Mouse (Mus musculus) hindbrain, postnatal 0 days (tissue): Measurements from ENCODE around the gene Nrde2. TPM values are rescaled to one million over a fixed set of nuclear protein-coding genes. Genes with fewer than 3 reads are reported as not detected.

Source experiments
- ATAC-seq: fragments of 200-750 bp; cut with Nextera tagmentation; 2 replicates; pipeline ENCODE4 v1.8.0; 2017; ENCODE audit warnings: mild to moderate bottlenecking, moderate TSS enrichment, moderate library complexity
- DNase-seq: peaks from one replicate; pipeline ENCODE4 v3.0.0-alpha.2; 2015; ENCODE audit warnings: low spot score
- H3K27ac ChIP-seq: fragments of 300-500 bp; sonication (generic); 2 replicates; pipeline ENCODE4 v1.5.1; 2014; ENCODE audit warnings: mild to moderate bottlenecking
- H3K27me3 ChIP-seq: fragments of 300-500 bp; sonication (generic); 2 replicates; pipeline ENCODE4 v1.6.1; 2014; ENCODE audit warnings: low read length, mixed read lengths; ENCODE audit not compliant: insufficient read depth
- H3K36me3 ChIP-seq: fragments of 300-500 bp; sonication (generic); 2 replicates; pipeline ENCODE4 v1.6.1; 2014; ENCODE audit warnings: low read length, mixed read lengths; ENCODE audit not compliant: insufficient read depth
- H3K4me1 ChIP-seq: fragments of 300-500 bp; sonication (generic); 2 replicates; pipeline ENCODE4 v1.6.1; 2014; ENCODE audit warnings: antibody characterized with exemption, low read length, mixed read lengths; ENCODE audit not compliant: insufficient read depth
- H3K4me2 ChIP-seq: fragments of 300-500 bp; sonication (generic); 2 replicates; pipeline ENCODE4 v1.6.1; 2014; ENCODE audit warnings: low read depth, mild to moderate bottlenecking, low read length, moderate library complexity, mixed read lengths
- H3K4me3 ChIP-seq: fragments of 300-500 bp; sonication (generic); 2 replicates; pipeline ENCODE4 v1.5.1; 2014; ENCODE audit warnings: low read length
- H3K9ac ChIP-seq: fragments of 300-500 bp; sonication (generic); replicated peaks from 2 replicates; pipeline ENCODE4 v1.6.1; 2014; ENCODE audit warnings: mild to moderate bottlenecking, low read length, moderate library complexity, mixed read lengths
- H3K9me3 ChIP-seq: fragments of 300-500 bp; sonication (generic); 2 replicates; pipeline ENCODE4 v1.6.1; 2016; ENCODE audit warnings: low read length, mixed read lengths
- CTCF ChIP-seq: IDR thresholded peaks from 2 replicates; pipeline ENCODE4 v1.5.1; 2016; ENCODE audit warnings: antibody characterized with exemption, control low read depth, low read depth
- WGBS: fragments of 180-500 bp; shearing (Covaris S2); extraction: QIAGEN DNeasy Blood & Tissue Kit; methylation state at CpG from one replicate; pipeline ENCODE4 v1.1.7; 2014; 5-methylcytosine and 5-hydroxymethylcytosine counted together
- polyA plus RNA-seq: library from polyadenylated mRNA; unstranded; fragments of >200 nt; fragmentation: Nextera tagmentation; extraction: Ambion mirVana; gene quantifications from 2 replicates; pipeline ENCODE4 v1.2.1, GENCODE M21; 2015
- total RNA-seq: library from RNA; depleted of rRNA; stranded (reverse); fragments of >200 nt; gene quantifications from 2 replicates; pipeline ENCODE4 v1.2.3, GENCODE M21; 2014

Gene Nrde2
- total and polyA plus RNA-seq, 2 experiments from 2014 or later = 13.6 to 20.5 TPM

- peaks cover 18% of the 10 kb centered on the region; the same call in 1 of the 2 replicates for H3K36me3 ChIP-seq
- peak within 1 kb of the TSS; percentile 90 for H3K27ac ChIP-seq
- H3K4me1 ChIP-seq = peaks cover 10% of the 10 kb centered on the region
- under 1% methylated on average over 58 of the region's 58 CpGs for WGBS
- no peaks in the 10 kb centered on the region for H3K9me3 ChIP-seq
- no peaks in the 10 kb centered on the region for H3K27me3 ChIP-seq
- ATAC-seq (peak; percentile 90), DNase-seq (peak; percentile 94)
- peak; percentile 22; the same call in 1 of the 2 replicates for TF ChIP-seq CTCF
- peak within 1 kb of the TSS; percentile 72 for H3K4me3 ChIP-seq
- peak within 1 kb of the TSS; percentile 78 for H3K4me2 ChIP-seq
- peak within 1 kb of the TSS; percentile 87 for H3K9ac ChIP-seq
Measured at GRCm38 (mm10) chr12:100109986-100110696, 49.3 kb downstream of the Nrde2 start, which contains the start of gene Psmc1. Gene Psmc1 (plus strand): TSS chr12:100110154.

GRCm38 (mm10) chr12:100107436-100107835, 52.0 kb downstream of the Nrde2 start:
- Histone ChIP-seq H3K4me3 (no peak overlapping the region), H3K27me3 (no peaks in the 10 kb centered on the region), H3K27ac (no peak overlapping the region), H3K4me1 (peaks cover 10% of the 10 kb centered on the region), H3K36me3 (no peaks in the 10 kb centered on the region), H3K9ac (no peak overlapping the region), H3K9me3 (no peaks in the 10 kb centered on the region), H3K4me2 (no peak overlapping the region)
- DNase-seq (no peak), ATAC-seq (no peak)
- TF ChIP-seq CTCF = no peak
- 57% methylated on average over 4 of the region's 4 CpGs for WGBS

DNA sequence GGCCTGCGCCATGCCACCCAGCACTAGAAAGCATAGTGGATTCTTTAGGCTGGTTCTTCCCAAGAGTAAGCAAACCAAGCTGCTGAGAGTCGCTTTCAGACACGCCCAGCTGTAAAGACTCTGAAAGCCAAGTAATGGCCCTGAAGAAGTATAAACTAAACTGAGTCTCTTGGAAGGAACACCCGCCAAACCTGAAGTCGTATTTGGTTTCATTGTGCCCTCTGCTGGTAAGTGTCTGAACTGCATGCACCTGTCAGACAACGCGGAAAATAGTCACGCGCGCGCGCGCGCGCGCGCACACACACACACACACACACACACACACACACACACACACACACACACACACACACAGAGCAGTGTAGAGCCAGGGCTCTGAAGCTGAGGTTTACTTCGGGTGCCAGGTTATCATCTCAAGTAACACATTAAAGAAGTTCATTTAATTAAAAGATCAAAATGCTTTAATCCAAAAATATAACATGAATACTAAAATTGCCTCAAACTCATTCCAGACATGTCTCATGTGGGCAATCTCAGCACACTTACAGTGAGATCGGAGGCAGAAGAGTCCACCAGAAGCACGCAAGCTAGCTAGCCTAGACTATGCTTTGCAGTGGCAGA, 53.1 kb downstream of the Nrde2 start:
- DNase-seq = peak; percentile 93

GRCm38 (mm10) chr12:100104530-100104929, 54.9 kb downstream of the Nrde2 start:
- Histone ChIP-seq H3K27ac (no peak overlapping the region), H3K9ac (no peak overlapping the region), H3K36me3 (no peaks in the 10 kb centered on the region), H3K9me3 (no peaks in the 10 kb centered on the region), H3K4me3 (no peak overlapping the region), H3K27me3 (no peaks in the 10 kb centered on the region), H3K4me2 (no peak overlapping the region), H3K4me1 (no peaks in the 10 kb centered on the region)
- ATAC-seq = no peak
- WGBS = 87% methylated on average over 5 of the region's 5 CpGs
- DNase-seq = no peak
- no peak for TF ChIP-seq CTCF

More for the DNA sequence above, 53.1 kb downstream of the Nrde2 start:
- H3K4me3 ChIP-seq = no peak overlapping the region
- peaks cover 7% of the 10 kb centered on the region for H3K4me1 ChIP-seq
- 15% methylated on average over 16 of the region's 20 CpGs for whole genome bisulfite sequencing
- H3K27ac ChIP-seq = no peak overlapping the region
- H3K36me3 ChIP-seq = no peaks in the 10 kb centered on the region
- TF ChIP-seq CTCF = peak; percentile 89
- H3K27me3 ChIP-seq = no peaks in the 10 kb centered on the region
- no peak overlapping the region for H3K9ac ChIP-seq
- no peak; the same call in 1 of the 2 replicates for ATAC-seq
- no peak overlapping the region for H3K4me2 ChIP-seq
- no peaks in the 10 kb centered on the region for H3K9me3 ChIP-seq

DNA sequence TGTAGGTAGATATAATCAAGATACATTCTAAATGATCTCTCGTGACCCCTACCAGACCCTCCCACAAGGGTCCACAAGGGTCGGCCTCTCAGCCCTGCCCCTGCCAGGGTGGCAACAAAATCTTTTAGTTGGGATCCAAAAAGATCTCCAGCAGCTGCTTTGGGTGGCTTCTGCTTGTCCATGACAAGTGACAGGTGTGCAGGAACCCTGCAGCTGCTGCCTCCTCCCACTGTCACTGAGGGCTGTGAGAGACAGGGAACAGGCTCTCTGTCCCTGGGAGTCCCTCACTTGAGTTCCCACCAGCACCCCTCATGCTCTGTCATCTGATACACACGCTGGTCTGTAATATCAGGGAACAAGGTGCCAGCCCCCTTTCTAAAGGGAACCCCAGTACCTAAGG, 57.8 kb downstream of the Nrde2 start:
- no peak for DNase-seq
- Histone ChIP-seq H3K27ac (no peak overlapping the region), H3K9me3 (no peaks in the 10 kb centered on the region), H3K4me3 (no peak overlapping the region), H3K27me3 (no peaks in the 10 kb centered on the region), H3K36me3 (no peaks in the 10 kb centered on the region), H3K4me2 (no peak overlapping the region), H3K9ac (no peak overlapping the region), H3K4me1 (no peaks in the 10 kb centered on the region)
- TF ChIP-seq CTCF = no peak
- WGBS = 67% methylated on average over 3 of the region's 3 CpGs
- ATAC-seq = no peak

- WGBS = 50% methylated on average over 3 of the region's 3 CpGs
- H3K27me3 ChIP-seq = no peaks in the 10 kb centered on the region
- H3K9ac ChIP-seq = no peak overlapping the region
- H3K4me1 ChIP-seq = no peaks in the 10 kb centered on the region
- DNase-seq (no peak), ATAC-seq (no peak)
- no peaks in the 10 kb centered on the region for H3K9me3 ChIP-seq
- H3K27ac ChIP-seq = no peak overlapping the region
- H3K36me3 ChIP-seq = no peaks in the 10 kb centered on the region
- no peak overlapping the region for H3K4me3 ChIP-seq
- no peak for TF ChIP-seq CTCF
- H3K4me2 ChIP-seq = no peak overlapping the region
Measured at GRCm38 (mm10) chr12:100100707-100101030, 58.8 kb downstream of the Nrde2 start.
